Mouse (Mus musculus) erythroblast, embryonic 14.5 days (primary cell): ENCODE measurements around the gene Shprh. TPM values are rescaled to one million over a fixed set of nuclear protein-coding genes. Genes with fewer than 3 reads are reported as not detected.
"Not testable (repeated sequence)": the region's sequence is repeated elsewhere in the genome, so short reads cannot be mapped to it uniquely, and the experiment has no call there.

ENCODE experiments used
- H3K27me3 ChIP-seq: 2 replicates; pipeline ENCODE4 v1.6.1; 2012; ENCODE audit warnings: inconsistent platforms; ENCODE audit not compliant: control insufficient read depth
- H3K36me3 ChIP-seq: 2 replicates; pipeline ENCODE4 v1.6.1; 2012; ENCODE audit warnings: mild to moderate bottlenecking, inconsistent platforms; ENCODE audit not compliant: control insufficient read depth
- H3K4me1 ChIP-seq: 2 replicates; pipeline ENCODE4 v1.6.1; 2012; ENCODE audit warnings: inconsistent platforms; ENCODE audit not compliant: control insufficient read depth
- H3K4me3 ChIP-seq: replicated peaks from 2 replicates; pipeline ENCODE3; 2012; ENCODE audit warnings: moderate library complexity, mild to moderate bottlenecking, inconsistent platforms
- H3K9me3 ChIP-seq: 2 replicates; pipeline ENCODE4 v1.6.1; 2012; ENCODE audit warnings: low read length, inconsistent platforms, mixed read lengths; ENCODE audit not compliant: control insufficient read depth
- GATA1 ChIP-seq: IDR thresholded peaks from 2 replicates; pipeline ENCODE4 v1.6.1; 2012; ENCODE audit warnings: low read length, inconsistent platforms, mixed read lengths
- TAL1 ChIP-seq: IDR thresholded peaks from 3 replicates; pipeline ENCODE4 v1.6.1; 2012; ENCODE audit warnings: low read length, inconsistent platforms, mixed read lengths
- polyA plus RNA-seq: library from polyadenylated mRNA; stranded (reverse); fragments of >175 nt; gene quantifications from 2 replicates; pipeline ENCODE4 v1.2.3, GENCODE M21; 2012

Gene Shprh
- polyA plus RNA-seq, 1 experiment = 0.01 TPM

DNA sequence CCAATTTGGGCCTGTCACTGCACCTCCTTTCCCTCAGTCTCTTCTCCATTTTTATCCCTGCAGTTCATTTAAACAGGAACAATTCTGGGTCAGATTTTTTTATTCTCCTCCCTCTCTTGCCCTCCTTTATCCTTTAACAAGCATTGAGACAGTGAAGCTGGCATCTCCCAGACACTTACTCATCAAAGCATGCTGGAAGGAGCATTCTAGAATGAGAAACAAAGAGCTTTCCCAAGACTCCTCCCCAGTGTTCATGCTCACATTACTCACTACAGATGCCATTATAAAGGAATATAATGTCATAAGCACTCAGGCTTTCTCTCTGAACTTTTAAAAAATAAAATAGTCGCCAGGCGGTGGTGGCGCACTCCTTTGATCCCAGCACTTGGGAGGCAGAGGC is 77.2 kb downstream of the Shprh start:
- Histone ChIP-seq H3K4me3 (no peak overlapping the region), H3K4me1 (peaks cover 8% of the 10 kb centered on the region), H3K9me3 (no peaks in the 10 kb centered on the region), H3K36me3 (no peaks in the 10 kb centered on the region), H3K27me3 (no peaks in the 10 kb centered on the region)
- TF ChIP-seq TAL1 (no peak), GATA1 (no peak)

DNA sequence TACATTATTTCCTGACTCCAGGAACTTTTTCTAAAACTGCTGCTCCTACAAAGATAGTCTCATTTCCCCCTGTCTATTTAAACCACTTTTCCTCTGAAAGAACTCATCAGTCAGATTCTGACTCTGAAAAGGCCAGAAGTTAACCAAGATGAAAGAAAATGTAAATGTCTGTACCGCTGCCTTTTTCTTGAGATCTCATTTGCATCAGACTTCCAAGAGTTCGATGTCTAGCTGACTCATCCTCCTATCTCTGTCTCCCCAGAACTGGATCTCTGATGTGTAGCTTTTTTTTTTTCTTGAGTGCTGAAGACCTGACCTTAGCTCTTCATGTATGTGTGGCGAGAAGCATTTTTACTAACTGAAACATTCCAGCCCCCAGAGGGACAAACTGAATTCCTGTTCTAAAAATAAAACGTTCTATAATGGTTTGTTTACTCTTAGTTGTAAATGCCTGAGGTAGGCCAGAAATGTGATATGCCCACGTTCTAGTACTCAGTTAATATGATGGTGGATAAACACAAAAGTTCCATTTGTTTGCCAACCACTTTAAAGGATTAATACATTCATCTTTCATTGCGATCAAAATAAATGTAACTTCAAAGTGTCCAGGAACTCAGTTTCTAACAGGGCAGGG is 80.4 kb downstream of the Shprh start:
- H3K4me1 ChIP-seq = peaks cover 8% of the 10 kb centered on the region
- no peaks in the 10 kb centered on the region for H3K9me3 ChIP-seq
- no peaks in the 10 kb centered on the region for H3K36me3 ChIP-seq
- no peak overlapping the region for H3K4me3 ChIP-seq
- no peak for TF ChIP-seq TAL1
- TF ChIP-seq GATA1 = no peak
- no peaks in the 10 kb centered on the region for H3K27me3 ChIP-seq

DNA sequence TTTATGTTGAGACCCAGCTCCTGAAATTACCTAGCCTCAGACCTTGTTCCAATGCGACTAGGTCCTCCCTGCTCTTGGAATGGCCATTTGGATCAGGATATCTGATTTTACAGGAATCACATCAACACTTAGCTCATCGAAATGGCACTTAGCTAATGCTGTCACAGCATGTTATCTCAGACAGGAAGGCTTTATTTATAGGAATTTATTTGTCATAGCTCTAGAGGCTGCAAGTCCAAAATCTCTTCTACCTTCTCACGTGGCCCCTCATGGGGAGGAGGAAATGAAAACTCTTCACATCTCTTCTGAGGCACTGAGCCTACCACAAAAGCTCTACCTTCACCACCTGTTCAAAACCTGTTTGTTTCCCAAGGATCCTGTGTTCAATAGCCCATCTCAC is 84.0 kb downstream of the Shprh start:
- H3K27me3 ChIP-seq = no peaks in the 10 kb centered on the region
- no peak for TF ChIP-seq GATA1
- no peak for TF ChIP-seq TAL1
- H3K4me3 ChIP-seq = no peak overlapping the region
- no peaks in the 10 kb centered on the region for H3K36me3 ChIP-seq
- no peaks in the 10 kb centered on the region for H3K9me3 ChIP-seq
- peaks cover 8% of the 10 kb centered on the region for H3K4me1 ChIP-seq

DNA sequence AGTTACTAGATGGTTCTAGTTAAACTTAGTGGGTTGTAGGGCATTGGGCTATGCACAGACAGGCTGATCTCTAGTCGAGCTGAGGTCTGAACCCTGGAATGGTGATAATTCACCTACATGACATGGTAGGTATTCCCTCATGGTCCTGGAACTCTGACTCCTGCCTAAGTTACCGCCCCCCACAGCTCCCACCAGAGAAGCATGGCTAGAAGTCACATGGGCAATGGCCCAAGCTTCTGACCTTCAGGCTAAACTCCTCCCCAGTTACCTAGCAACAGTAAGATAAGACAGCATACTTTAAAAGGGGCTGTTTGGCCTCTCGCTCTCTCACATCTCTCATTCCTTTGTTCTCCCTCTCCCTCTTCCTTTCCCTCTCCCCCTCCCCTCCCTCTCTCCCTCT is 93.8 kb downstream of the Shprh start:
- not testable (repeated sequence) for H3K4me1 ChIP-seq, H3K9me3 ChIP-seq, H3K4me3 ChIP-seq, H3K27me3 ChIP-seq, H3K36me3 ChIP-seq

DNA sequence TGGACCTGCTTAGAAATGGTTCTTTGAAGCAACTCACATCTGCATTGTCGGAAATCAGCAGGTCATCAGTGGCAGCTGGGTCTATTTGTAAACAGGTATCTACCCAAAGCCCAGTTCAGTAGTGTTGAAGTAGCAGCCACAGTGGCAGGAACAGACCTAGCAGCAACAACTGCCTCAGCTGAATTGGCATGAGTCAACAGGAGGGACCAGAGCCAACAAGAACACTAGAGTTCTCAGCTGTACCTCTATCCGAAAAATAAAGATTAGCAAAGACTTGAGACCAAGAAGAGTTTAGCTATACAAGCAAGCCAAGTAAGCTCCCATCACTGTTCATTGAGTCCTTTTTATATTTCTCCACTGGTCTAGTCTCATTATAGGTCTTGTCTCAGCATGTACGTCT is 99.0 kb downstream of the Shprh start:
- H3K27me3 ChIP-seq = no peaks in the 10 kb centered on the region
- no peak for TF ChIP-seq GATA1
- no peak for TF ChIP-seq TAL1
- H3K4me3 ChIP-seq = no peak overlapping the region
- H3K4me1 ChIP-seq = no peaks in the 10 kb centered on the region
- no peaks in the 10 kb centered on the region for H3K36me3 ChIP-seq
- H3K9me3 ChIP-seq = no peaks in the 10 kb centered on the region

DNA sequence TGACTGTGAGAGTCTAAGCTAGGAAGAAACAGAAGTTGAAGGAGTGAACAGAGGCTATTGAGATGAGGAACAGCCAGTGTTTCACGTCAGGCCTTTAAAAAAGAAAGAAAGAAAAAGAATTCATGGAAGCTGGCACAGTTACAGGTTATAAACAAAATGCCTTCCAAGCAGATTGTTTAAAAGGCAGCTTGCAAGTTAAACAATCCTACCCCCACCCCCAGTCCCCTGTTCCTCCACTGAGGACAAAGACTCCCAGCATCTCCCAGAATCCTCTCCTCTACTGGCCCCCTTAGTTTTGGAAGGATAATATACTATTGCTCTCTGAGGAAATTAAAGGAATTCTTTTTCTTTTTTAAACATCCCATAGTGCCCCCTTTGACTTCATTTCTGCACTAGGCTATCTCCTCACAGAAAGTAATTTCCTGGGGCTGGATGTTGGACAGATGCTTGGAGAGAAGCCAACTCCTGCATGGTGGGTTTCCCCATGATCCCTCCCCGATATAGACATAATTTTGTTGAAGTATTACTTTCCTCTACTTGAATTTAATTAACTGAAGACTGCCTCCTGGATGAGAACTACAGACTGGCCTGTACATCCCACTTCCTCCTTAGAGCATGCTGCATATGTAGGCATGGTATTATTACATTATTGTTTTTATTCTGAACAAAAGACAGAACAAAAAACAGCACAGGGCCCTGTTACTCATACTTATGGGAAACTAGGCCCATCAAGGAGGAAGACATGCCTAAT is 101.2 kb downstream of the Shprh start:
- no peak overlapping the region for H3K4me3 ChIP-seq
- H3K27me3 ChIP-seq = no peaks in the 10 kb centered on the region
- TF ChIP-seq TAL1 (no peak), GATA1 (no peak)
- H3K9me3 ChIP-seq = no peaks in the 10 kb centered on the region
- H3K4me1 ChIP-seq = no peaks in the 10 kb centered on the region
- H3K36me3 ChIP-seq = no peaks in the 10 kb centered on the region

DNA sequence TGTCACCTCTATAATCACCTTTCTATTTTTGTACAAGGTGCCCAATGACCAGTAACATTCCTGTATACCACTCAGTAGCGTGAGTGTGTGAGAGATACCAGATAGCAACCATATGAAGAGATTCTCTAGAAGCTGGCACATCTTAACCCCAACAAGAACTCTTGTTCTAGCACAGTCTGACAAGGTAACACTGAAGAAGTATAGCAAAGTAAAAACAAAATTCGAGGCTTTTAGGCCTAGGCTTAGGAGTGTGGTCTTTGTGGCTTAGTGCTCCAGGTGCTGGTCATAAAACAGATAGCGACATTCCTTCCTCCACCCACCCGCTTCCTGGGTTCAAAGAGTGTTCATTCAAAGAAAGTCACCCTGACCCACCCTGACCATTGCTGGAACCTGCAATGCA is 104.4 kb downstream of the Shprh start:
- not testable (repeated sequence) for H3K36me3 ChIP-seq, H3K27me3 ChIP-seq, H3K9me3 ChIP-seq, H3K4me1 ChIP-seq, H3K4me3 ChIP-seq

DNA sequence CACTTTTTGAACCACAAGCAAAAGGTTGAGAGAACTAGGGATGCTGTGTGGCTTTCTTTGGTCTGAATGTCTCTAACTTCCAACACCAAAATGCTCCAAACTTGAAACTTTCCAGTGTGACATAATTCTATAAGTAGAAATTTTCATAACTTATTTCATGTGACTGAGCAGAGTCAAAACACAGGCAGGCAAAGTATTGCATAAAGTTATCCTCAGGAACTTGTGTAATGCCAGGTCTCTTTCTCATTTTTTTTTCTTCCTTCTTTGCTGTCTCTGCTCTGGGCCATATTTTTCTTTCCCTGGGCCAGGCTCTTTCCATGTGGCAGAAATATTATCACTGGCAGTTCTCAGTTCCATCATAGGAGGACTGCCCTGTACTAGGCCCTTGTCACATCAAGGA is 110.9 kb downstream of the Shprh start:
- Histone ChIP-seq H3K36me3 (no peaks in the 10 kb centered on the region), H3K4me3 (no peak overlapping the region)
- TF ChIP-seq TAL1 (no peak), GATA1 (no peak)

DNA sequence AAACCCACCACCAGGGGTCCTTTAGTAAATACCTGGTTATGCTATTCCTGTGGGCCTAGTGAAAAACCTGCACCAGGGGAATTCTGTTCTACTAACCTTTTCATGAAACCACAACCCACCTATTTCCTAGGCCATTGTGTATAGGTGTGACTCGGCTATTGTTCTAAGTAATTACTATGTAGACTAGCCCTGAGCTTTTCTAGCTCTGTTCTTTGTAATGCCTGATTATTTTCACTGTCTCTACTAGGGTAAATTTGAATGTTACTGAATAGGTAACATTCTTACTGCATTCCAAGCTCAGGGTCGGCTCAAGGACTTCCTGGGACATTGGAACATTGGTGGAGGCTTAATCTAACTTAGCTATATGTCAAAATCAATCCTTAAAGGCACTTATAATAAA is 113.1 kb downstream of the Shprh start:
- not testable (repeated sequence) for H3K36me3 ChIP-seq, H3K27me3 ChIP-seq, H3K4me3 ChIP-seq, H3K9me3 ChIP-seq, H3K4me1 ChIP-seq

More for the DNA sequence above, 110.9 kb downstream of the Shprh start:
- Histone ChIP-seq H3K4me1 (no peaks in the 10 kb centered on the region), H3K27me3 (no peaks in the 10 kb centered on the region), H3K9me3 (no peaks in the 10 kb centered on the region)

DNA sequence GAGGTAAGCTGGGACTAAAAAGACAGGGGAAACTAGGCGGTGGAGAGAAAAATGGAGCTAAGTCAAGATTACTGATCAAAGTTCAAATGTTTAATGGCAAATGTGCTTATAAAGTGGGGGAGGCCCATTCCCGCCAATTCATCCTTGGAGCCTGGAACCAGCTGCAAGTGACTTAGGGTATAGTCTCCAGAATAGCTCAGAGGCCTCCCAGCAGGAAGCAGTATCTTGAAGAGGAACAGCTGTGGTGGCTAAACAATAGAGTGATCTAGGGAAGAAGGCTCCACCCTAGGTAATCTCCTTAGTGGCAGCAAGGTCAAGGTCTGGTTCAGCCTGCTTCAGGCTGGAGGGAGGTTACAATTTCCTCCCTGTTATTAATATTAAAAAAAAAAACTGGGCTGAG is 114.6 kb downstream of the Shprh start:
- H3K27me3 ChIP-seq, H3K9me3 ChIP-seq, H3K4me1 ChIP-seq, H3K36me3 ChIP-seq, H3K4me3 ChIP-seq: not testable (repeated sequence)

Other genes starting within 250 kb of the Shprh start
- 0.01 TPM in 2 replicates for gene Grm1, start 67.1 kb upstream of the Shprh start, polyA plus RNA-seq
- gene Fbxo30, start 131.9 kb downstream of the Shprh start, polyA plus RNA-seq = 0.81 and 1.2 TPM in 2 replicates
- gene Epm2a, start 194.0 kb downstream of the Shprh start, polyA plus RNA-seq = 0.02 TPM in 1 of 2 replicates, not detected in the other